Mouse (Mus musculus) limb, embryonic 12.5 days (tissue): ENCODE measurements at regions not wholly inside any gene's neighbourhood (a gene's known extent, or its start where the extent isn't known, plus 50 kb on each side); places are given as distances from the start of the nearest gene placed in this dataset.
"Not testable (repeated sequence)": the region's sequence is repeated elsewhere in the genome, so short reads cannot be mapped to it uniquely, and the experiment has no call there.

Source experiments
- ATAC-seq: fragments of 200-750 bp; cut with Nextera tagmentation; 2 replicates; pipeline ENCODE4 v1.8.0; 2017; ENCODE audit warnings: low read depth, moderate TSS enrichment; ENCODE audit not compliant: insufficient number of reproducible peaks, insufficient read depth, low FRiP score, low TSS enrichment
- H3K27ac ChIP-seq: fragments of 300-500 bp; sonication (generic); 2 replicates; pipeline ENCODE4 v1.5.1; 2016; ENCODE audit warnings: mild to moderate bottlenecking, moderate library complexity
- H3K27me3 ChIP-seq: fragments of 300-500 bp; sonication (generic); 2 replicates; pipeline ENCODE4 v1.6.1; 2016; ENCODE audit warnings: mild to moderate bottlenecking, moderate library complexity
- H3K36me3 ChIP-seq: fragments of 300-500 bp; sonication (generic); 2 replicates; pipeline ENCODE4 v1.6.1; 2016; ENCODE audit warnings: mild to moderate bottlenecking, moderate library complexity
- H3K4me1 ChIP-seq: fragments of 300-500 bp; sonication (generic); replicated peaks from 2 replicates; pipeline ENCODE4 v1.6.1; 2016
- H3K4me2 ChIP-seq: fragments of 300-500 bp; sonication (generic); 2 replicates; pipeline ENCODE4 v1.6.1; 2016; ENCODE audit warnings: mild to moderate bottlenecking, moderate library complexity
- H3K4me3 ChIP-seq: fragments of 300-500 bp; sonication (generic); replicated peaks from 2 replicates; pipeline ENCODE4 v1.5.1; 2016; ENCODE audit warnings: mild to moderate bottlenecking
- H3K9ac ChIP-seq: fragments of 300-500 bp; sonication (generic); replicated peaks from 2 replicates; pipeline ENCODE4 v1.6.1; 2016; ENCODE audit warnings: mild to moderate bottlenecking, moderate library complexity
- H3K9me3 ChIP-seq: fragments of 300-500 bp; sonication (generic); 2 replicates; pipeline ENCODE4 v1.6.1; 2016; ENCODE audit warnings: mild to moderate bottlenecking, moderate library complexity
- WGBS: fragments of 180-500 bp; shearing (Covaris S2); methylation state at CpG from one replicate; pipeline ENCODE4 v1.1.7; 2016; 5-methylcytosine and 5-hydroxymethylcytosine counted together

DNA sequence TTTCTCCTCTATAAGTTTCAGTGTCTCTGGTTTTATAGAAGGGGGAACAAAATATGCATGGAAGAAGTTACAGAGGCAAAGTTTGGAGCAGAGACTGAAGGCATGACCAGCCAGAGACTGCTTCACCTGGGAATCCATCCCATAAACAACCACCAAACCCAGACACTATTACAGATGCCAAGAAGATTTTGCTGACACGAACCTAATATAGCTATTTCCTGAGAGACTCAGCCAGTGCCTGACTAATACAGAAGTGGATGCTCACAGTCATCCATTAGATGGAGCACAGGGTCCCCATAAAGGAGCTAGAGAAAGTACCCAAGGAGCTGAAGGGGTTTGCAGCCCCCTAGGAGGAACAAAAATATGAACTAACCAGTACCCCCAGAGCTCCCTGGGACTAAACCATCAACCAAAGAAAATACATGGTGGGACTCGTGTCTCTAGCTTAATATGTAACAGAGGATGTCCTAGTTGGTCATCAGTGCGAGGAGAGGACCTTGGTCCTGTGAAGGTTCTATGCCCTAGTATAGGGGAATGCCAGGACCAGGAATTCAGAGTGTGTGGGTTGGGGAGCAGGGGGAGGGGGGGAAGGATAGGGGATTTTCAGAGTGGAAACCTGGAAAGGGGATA, 621.2 kb upstream of the Msl3l2 start:
- ATAC-seq: not testable (repeated sequence)

DNA sequence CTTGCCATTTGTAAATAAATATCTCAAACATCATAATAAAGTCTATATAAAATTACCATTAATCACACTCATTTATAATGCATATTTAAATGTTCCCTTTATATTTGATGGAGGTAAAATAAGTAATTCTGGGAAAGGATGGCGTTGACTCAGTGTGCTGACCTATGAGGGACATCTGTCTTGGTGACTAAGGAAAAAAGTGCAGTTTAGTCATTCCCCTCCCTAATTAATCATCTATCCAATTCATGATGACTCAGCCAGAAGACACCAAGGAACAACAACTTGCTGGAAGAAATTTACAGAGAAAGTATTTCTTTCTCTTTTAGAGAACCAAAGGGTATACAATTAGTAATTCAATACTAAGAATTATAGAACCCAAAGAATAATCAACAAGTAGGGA, 584.0 kb upstream of the Msl3l2 start:
- no peak overlapping the region for H3K27ac ChIP-seq
- H3K4me1 ChIP-seq: no peaks in the 10 kb centered on the region
- no peaks in the 10 kb centered on the region for H3K27me3 ChIP-seq
- ATAC-seq: no peak
- H3K36me3 ChIP-seq: no peaks in the 10 kb centered on the region
- 89% methylated on average over 1 of the region's 1 CpGs for WGBS
- H3K9ac ChIP-seq: no peak overlapping the region
- no peaks in the 10 kb centered on the region for H3K9me3 ChIP-seq
- H3K4me3 ChIP-seq: no peak overlapping the region
- H3K4me2 ChIP-seq: no peak overlapping the region

More for the DNA sequence above, 621.2 kb upstream of the Msl3l2 start:
- not testable (repeated sequence) for H3K27ac ChIP-seq, H3K9me3 ChIP-seq, H3K27me3 ChIP-seq, H3K4me1 ChIP-seq, H3K4me2 ChIP-seq, H3K4me3 ChIP-seq, H3K36me3 ChIP-seq, H3K9ac ChIP-seq
- 83% methylated on average over 3 of the region's 3 CpGs for WGBS

DNA sequence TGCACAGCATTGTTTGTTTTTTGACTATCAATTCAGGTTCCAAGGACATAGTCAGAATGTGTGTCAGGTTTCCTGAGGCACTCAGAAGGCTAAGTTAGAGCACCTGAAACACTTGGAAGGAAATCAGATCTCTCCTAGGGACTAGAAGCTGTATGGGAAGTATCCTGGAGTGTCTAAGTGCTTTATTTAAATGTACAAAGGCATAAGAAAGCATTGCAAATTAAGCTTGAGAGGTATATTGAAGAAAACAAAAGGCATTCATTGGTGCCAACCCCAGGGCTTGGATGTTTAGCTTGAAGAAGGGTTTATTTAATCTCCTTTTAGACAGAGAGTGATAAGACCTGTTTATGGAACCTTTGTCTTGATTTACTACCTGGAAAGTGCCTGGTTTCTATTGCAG, 569.3 kb upstream of the Msl3l2 start:
- Histone ChIP-seq H3K9ac (no peak overlapping the region), H3K4me1 (no peaks in the 10 kb centered on the region), H3K27ac (no peak overlapping the region), H3K27me3 (no peaks in the 10 kb centered on the region), H3K4me3 (no peak overlapping the region), H3K4me2 (no peak overlapping the region), H3K36me3 (no peaks in the 10 kb centered on the region), H3K9me3 (no peaks in the 10 kb centered on the region)
- ATAC-seq: no peak

DNA sequence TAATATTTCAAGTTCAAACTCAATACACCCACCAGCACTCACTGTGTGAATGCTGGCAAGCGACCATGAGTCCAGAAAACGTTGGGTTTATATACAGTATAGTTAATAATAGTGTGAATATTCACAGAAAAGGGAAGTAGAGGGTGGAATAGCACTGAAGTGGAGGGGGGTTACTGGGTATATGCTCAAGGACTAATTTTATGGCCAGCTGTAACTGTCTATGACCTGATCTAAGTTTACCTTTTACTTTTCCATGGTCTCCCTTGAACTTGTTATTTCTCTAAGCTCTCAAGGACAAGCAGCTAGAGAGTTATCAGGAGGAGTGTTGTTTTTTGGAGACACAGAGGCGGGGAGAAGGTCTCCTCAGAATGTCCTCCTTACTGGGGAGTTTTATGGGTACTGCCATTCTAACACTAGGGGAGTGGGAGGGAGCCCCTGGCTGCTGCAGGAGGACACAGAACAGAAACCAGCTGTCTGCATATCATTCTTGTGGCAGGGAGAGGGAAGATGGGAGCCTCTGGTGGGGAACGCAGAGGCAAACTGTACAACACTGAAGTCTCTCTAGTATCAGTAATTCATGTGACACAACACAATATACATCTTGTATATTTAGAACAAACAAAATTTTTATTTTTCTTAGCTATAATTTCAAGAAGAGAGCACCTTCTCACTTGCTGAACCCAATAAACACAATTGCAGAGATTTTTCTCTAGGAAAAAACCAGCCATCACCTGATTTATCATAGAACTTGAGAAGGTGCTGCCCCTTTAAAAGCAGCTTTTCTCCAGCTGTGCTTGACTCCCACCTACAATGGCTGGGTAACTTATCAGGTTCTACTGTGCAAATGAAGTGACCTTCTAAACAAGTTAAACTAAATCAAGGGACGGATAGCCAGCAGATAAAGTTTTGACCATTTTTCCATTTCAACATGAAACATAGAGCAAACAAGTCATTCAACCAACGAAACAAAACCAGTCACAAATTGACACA, 560.0 kb upstream of the Msl3l2 start:
- H3K9ac ChIP-seq: no peak overlapping the region
- 77% methylated on average over 6 of the region's 6 CpGs for WGBS
- H3K9me3 ChIP-seq: peaks cover 3% of the 10 kb centered on the region; the same call in 1 of the 2 replicates
- H3K4me2 ChIP-seq: no peak overlapping the region
- H3K36me3 ChIP-seq: no peaks in the 10 kb centered on the region
- H3K4me3 ChIP-seq: no peak overlapping the region
- no peak overlapping the region for H3K27ac ChIP-seq
- H3K4me1 ChIP-seq: no peaks in the 10 kb centered on the region
- ATAC-seq: no peak
- no peaks in the 10 kb centered on the region for H3K27me3 ChIP-seq

DNA sequence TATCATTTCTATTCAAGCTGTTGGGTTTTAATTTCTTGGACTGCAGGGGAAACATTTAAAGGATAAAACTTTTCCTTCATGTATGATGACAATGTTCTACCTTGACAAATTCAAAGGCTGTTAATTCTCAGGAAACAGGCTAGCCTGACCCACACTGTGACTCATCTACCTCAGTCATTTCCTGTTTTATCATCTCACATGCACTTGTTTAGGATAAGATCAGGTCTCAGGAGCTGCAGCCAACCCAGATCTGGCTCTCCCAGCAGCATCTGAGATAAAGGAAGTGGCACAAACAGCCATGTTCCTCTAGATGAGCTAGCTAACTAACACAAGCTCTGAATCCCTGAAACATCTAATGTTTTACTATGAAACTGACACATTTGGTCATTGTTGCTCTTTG, 541.8 kb upstream of the Msl3l2 start:
- Histone ChIP-seq H3K27me3 (no peaks in the 10 kb centered on the region), H3K27ac (no peak overlapping the region), H3K4me3 (no peak overlapping the region), H3K36me3 (no peaks in the 10 kb centered on the region), H3K9me3 (no peaks in the 10 kb centered on the region), H3K9ac (no peak overlapping the region), H3K4me1 (no peaks in the 10 kb centered on the region), H3K4me2 (no peak overlapping the region)
- ATAC-seq: no peak

DNA sequence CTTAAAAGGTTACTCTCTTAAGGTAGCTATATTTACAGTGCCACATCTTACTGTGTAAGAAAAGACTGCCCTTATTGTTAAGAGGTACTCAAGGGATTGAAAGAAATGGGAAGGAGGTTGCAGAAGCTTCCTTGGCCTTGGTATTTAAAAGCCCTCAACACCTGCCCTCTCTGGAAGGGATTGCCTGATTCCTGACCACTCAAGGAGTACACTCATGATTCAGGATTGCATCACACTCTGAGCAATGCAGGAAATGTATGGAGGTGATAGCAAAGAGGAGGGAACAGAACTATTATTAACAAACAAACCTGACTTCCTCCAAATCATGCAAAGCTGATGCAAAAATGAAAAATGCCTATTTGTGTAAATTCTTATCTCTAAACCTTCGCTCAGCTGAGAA, 534.0 kb upstream of the Msl3l2 start:
- Histone ChIP-seq H3K4me3 (no peak overlapping the region), H3K9ac (no peak overlapping the region), H3K4me1 (no peaks in the 10 kb centered on the region), H3K36me3 (no peaks in the 10 kb centered on the region), H3K4me2 (no peak overlapping the region), H3K27me3 (no peaks in the 10 kb centered on the region), H3K27ac (no peak overlapping the region), H3K9me3 (no peaks in the 10 kb centered on the region)
- WGBS: 95% methylated on average over 1 of the region's 1 CpGs
- no peak for ATAC-seq

DNA sequence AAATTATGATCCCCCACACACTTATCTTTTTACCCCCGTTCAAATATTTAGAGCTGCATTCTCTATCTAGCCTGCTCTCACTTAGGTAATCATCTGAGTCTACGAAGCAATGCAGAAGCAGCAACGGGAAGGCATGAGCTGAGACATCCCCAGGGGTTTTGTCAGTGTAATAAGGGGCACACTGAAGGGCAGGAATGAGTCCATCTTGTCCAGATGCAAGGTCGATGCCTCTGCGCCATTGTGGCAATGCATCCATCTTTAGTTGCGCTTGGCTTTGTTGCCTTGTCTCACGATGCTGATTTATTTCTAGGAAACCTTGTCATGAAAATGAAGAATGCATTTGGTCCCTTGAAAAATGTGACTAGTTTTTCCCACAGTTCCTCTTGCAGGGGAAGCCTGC, 515.7 kb upstream of the Msl3l2 start:
- 85% methylated on average over 7 of the region's 7 CpGs for WGBS
- H3K4me2 ChIP-seq: no peak overlapping the region
- H3K27ac ChIP-seq: no peak overlapping the region
- no peak overlapping the region for H3K9ac ChIP-seq
- no peaks in the 10 kb centered on the region for H3K9me3 ChIP-seq
- H3K27me3 ChIP-seq: no peaks in the 10 kb centered on the region
- no peak overlapping the region for H3K4me3 ChIP-seq
- H3K36me3 ChIP-seq: no peaks in the 10 kb centered on the region
- H3K4me1 ChIP-seq: no peaks in the 10 kb centered on the region
- ATAC-seq: no peak

DNA sequence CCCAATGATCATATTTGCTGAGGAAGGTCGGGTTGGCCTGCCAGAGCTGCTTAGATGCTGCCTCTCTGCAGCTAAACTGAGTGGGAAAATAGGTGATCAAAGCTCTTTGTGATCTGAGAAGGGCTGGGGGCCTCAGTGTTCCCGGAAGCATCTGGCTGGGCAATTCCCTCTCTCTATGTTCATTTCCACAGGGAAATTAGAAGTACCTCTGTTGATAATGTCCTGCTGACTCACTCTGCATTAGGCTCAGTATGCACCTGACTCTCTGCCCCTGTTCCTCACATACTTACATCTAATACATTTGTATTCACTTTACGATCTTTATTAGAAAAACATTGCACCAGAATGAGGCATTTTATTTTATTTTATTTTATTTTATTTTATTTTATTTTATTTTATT, 514.8 kb upstream of the Msl3l2 start:
- Histone ChIP-seq H3K36me3 (no peaks in the 10 kb centered on the region), H3K9me3 (no peaks in the 10 kb centered on the region), H3K9ac (no peak overlapping the region), H3K27ac (no peak overlapping the region), H3K4me1 (no peaks in the 10 kb centered on the region), H3K4me2 (no peak overlapping the region), H3K27me3 (no peaks in the 10 kb centered on the region), H3K4me3 (no peak overlapping the region)
- ATAC-seq: no peak
- WGBS: 57% methylated on average over 3 of the region's 3 CpGs

DNA sequence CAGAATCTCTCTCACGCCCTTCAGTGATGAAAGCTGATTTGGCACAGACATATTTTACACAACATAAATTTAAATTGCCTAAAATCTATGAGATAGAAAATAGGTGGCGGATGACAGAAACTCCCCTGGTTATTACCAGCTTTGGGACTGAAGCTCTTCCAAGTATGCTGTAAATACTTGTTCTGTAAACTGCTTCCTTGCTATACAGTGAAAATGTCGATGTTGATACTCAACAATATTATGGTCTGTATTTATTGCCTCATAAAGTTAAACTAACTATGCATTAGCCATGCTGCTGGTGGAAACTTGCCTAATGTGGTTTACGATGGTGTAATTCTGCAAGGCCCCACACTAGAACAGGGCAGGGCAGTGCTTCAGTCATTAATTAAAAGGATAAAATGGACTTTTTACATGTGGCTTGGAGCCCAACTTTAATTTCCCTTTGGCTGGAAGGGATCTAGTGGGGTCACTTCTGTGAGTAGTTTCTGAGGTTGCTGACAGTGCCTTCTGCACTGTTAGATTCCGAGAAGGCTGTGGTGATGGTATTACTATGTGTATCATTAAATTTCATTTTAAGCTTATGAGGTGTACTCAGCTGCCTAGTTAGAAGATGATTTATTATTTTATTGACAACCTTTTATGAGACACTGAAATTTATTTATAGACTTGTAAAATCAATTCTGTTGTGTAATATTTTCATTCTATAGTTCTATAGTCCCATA, 482.0 kb upstream of the Msl3l2 start:
- no peak overlapping the region for H3K4me2 ChIP-seq
- ATAC-seq: peak; percentile 93
- no peak overlapping the region for H3K27ac ChIP-seq
- H3K4me1 ChIP-seq: peaks cover 2% of the 10 kb centered on the region; the same call in 1 of the 2 replicates
- H3K9ac ChIP-seq: no peak overlapping the region
- H3K9me3 ChIP-seq: peaks cover 6% of the 10 kb centered on the region
- no peaks in the 10 kb centered on the region for H3K36me3 ChIP-seq
- H3K4me3 ChIP-seq: no peak overlapping the region
- 38% methylated on average over 5 of the region's 5 CpGs for WGBS
- no peaks in the 10 kb centered on the region for H3K27me3 ChIP-seq

DNA sequence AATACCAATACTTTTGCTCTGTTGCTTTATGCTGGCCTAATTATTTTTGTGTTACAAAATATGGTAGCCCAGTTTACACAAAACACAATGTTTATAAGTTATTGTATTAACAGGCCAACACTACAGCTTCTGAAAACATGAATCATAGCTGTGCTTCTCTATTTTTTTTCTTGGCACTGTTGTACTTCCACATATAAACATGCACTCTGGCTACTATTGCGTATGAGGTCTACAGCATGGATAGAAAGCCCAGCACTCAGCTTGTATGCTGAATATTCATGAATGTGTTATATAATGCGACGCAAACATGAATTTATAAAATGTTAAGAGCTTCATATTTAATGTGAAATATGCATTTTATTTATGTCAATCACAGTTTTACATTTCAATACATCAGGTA, 465.4 kb upstream of the Msl3l2 start:
- no peaks in the 10 kb centered on the region for H3K9me3 ChIP-seq
- H3K27me3 ChIP-seq: no peaks in the 10 kb centered on the region
- 86% methylated on average over 3 of the region's 3 CpGs for WGBS
- no peak overlapping the region for H3K9ac ChIP-seq
- no peaks in the 10 kb centered on the region for H3K36me3 ChIP-seq
- H3K4me3 ChIP-seq: no peak overlapping the region
- no peak for ATAC-seq
- H3K4me2 ChIP-seq: no peak overlapping the region
- H3K27ac ChIP-seq: no peak overlapping the region
- H3K4me1 ChIP-seq: no peaks in the 10 kb centered on the region
